Mouse (Mus musculus) embryonic facial prominence, embryonic 12.5 days (tissue): ENCODE results near the gene Nutf2. TPM values are rescaled to one million over a fixed set of nuclear protein-coding genes. Genes with fewer than 3 reads are reported as not detected.

Source experiments
- ATAC-seq: fragments of 200-750 bp; cut with Nextera tagmentation; 2 replicates; pipeline ENCODE4 v1.8.0; 2017; ENCODE audit not compliant: insufficient number of reproducible peaks, insufficient read depth, low FRiP score, low TSS enrichment
- H3K27ac ChIP-seq: fragments of 300-500 bp; sonication (generic); 2 replicates; pipeline ENCODE4 v1.5.1; 2016; ENCODE audit warnings: mild to moderate bottlenecking
- H3K27me3 ChIP-seq: fragments of 300-500 bp; sonication (generic); 2 replicates; pipeline ENCODE4 v1.6.1; 2016; ENCODE audit warnings: mild to moderate bottlenecking, moderate library complexity
- H3K36me3 ChIP-seq: fragments of 300-500 bp; sonication (generic); 2 replicates; pipeline ENCODE4 v1.6.1; 2016; ENCODE audit warnings: mild to moderate bottlenecking
- H3K4me1 ChIP-seq: fragments of 300-500 bp; sonication (generic); 2 replicates; pipeline ENCODE4 v1.6.1; 2016
- H3K4me2 ChIP-seq: fragments of 300-500 bp; sonication (generic); replicated peaks from 2 replicates; pipeline ENCODE4 v1.6.1; 2016; ENCODE audit warnings: mild to moderate bottlenecking, moderate library complexity
- H3K4me3 ChIP-seq: fragments of 300-500 bp; sonication (generic); 2 replicates; pipeline ENCODE4 v1.5.1; 2016; ENCODE audit warnings: mild to moderate bottlenecking
- H3K9ac ChIP-seq: fragments of 300-500 bp; sonication (generic); 2 replicates; pipeline ENCODE4 v1.6.1; 2016; ENCODE audit warnings: mild to moderate bottlenecking, moderate library complexity
- H3K9me3 ChIP-seq: fragments of 300-500 bp; sonication (generic); 2 replicates; pipeline ENCODE4 v1.6.1; 2016; ENCODE audit warnings: mild to moderate bottlenecking, moderate library complexity
- WGBS: fragments of 180-500 bp; shearing (Covaris S2); methylation state at CpG from one replicate; pipeline ENCODE4 v1.1.7; 2016; 5-methylcytosine and 5-hydroxymethylcytosine counted together
- polyA plus RNA-seq: library from polyadenylated mRNA; unstranded; fragments of >200 nt; fragmentation: Nextera tagmentation; extraction: Ambion mirVana; gene quantifications from 2 replicates; pipeline ENCODE4 v1.2.1, GENCODE M21; 2016

The Nutf2 gene
- polyA plus RNA-seq, 1 experiment from 2014 or later = 268 TPM

GRCm38 (mm10) chr8:105835318-105835717 is 25.1 kb upstream of the Nutf2 start:
- Histone ChIP-seq H3K36me3 (no peaks in the 10 kb centered on the region), H3K9ac (no peak overlapping the region), H3K4me2 (no peak overlapping the region), H3K4me3 (no peak overlapping the region), H3K9me3 (no peaks in the 10 kb centered on the region), H3K27me3 (no peaks in the 10 kb centered on the region), H3K27ac (no peak overlapping the region), H3K4me1 (no peaks in the 10 kb centered on the region)
- 28% methylated on average over 11 of the region's 11 CpGs for WGBS
- no peak for ATAC-seq

GRCm38 (mm10) chr8:105836991-105837390 is 23.4 kb upstream of the Nutf2 start:
- Histone ChIP-seq H3K27ac (no peak overlapping the region), H3K4me3 (no peak overlapping the region), H3K9me3 (no peaks in the 10 kb centered on the region), H3K9ac (no peak overlapping the region), H3K36me3 (peaks cover 9% of the 10 kb centered on the region; the same call in 1 of the 2 replicates), H3K27me3 (no peaks in the 10 kb centered on the region), H3K4me1 (no peaks in the 10 kb centered on the region), H3K4me2 (no peak overlapping the region)
- ATAC-seq = no peak
- 80% methylated on average over 6 of the region's 6 CpGs for WGBS

- Histone ChIP-seq H3K27ac (no peak overlapping the region), H3K9me3 (no peaks in the 10 kb centered on the region), H3K27me3 (no peaks in the 10 kb centered on the region), H3K9ac (no peak overlapping the region), H3K4me2 (no peak overlapping the region), H3K36me3 (peaks cover 17% of the 10 kb centered on the region), H3K4me1 (no peaks in the 10 kb centered on the region), H3K4me3 (no peak overlapping the region)
- 84% methylated on average over 5 of the region's 5 CpGs for WGBS
- ATAC-seq = no peak
These were observed 21.2 kb upstream of the Nutf2 start for GRCm38 (mm10) chr8:105839209-105839608.

GRCm38 (mm10) chr8:105846678-105847077 is 13.7 kb upstream of the Nutf2 start:
- Histone ChIP-seq H3K36me3 (peaks cover 60% of the 10 kb centered on the region), H3K27me3 (no peaks in the 10 kb centered on the region), H3K9ac (no peak overlapping the region), H3K4me1 (peaks cover 7% of the 10 kb centered on the region), H3K4me3 (no peak overlapping the region), H3K27ac (no peak overlapping the region), H3K4me2 (no peak overlapping the region), H3K9me3 (no peaks in the 10 kb centered on the region)
- ATAC-seq = no peak
- 88% methylated on average over 11 of the region's 11 CpGs for WGBS

DNA sequence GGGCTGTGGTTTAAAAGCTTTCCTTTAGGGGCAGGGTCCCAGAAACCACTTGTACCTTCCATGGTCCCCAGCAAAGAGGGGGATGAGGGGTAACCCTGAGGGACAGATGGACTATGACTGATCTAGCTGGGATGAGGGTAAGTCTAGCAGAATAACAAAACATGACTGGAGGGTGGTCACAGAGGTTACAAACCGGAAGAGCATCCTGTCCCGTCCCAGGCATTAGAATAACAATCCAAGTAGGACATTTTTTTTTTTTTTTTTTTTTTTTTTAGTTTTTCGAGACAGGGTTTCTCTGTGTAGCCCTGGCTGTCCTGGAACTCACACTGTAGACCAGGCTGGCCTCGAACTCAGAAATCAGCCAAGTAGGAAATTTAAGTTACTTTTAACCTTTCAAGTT is 10.4 kb upstream of the Nutf2 start:
- peak overlapping the region; percentile 42; the same call in 1 of the 2 replicates for H3K4me2 ChIP-seq
- H3K9ac ChIP-seq = no peak overlapping the region
- H3K27ac ChIP-seq = no peak overlapping the region
- no peaks in the 10 kb centered on the region for H3K9me3 ChIP-seq
- 80% methylated on average over 4 of the region's 4 CpGs for WGBS
- ATAC-seq = no peak
- no peak overlapping the region for H3K4me3 ChIP-seq
- H3K36me3 ChIP-seq = peaks cover 42% of the 10 kb centered on the region
- H3K27me3 ChIP-seq = no peaks in the 10 kb centered on the region
- peaks cover 7% of the 10 kb centered on the region for H3K4me1 ChIP-seq

DNA sequence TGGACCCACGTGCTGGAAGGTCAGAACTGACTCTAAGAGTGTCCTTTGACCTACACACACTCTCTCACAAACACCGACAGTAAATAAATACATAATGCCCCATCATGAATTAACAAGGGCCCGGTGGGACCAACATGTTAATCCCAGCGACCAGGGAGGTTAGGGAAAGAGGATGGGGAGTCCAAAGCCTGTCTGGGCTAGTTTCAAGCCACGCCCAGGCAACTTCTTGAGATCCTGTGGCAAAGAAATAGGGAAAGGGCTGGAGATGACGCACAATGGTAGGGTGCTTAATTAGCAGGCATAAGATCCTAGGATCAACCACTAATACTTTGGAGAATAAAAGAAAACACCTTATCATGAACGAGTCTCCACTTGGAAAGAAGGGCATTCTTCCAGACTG is 9.8 kb upstream of the Nutf2 start:
- ATAC-seq = no peak
- no peaks in the 10 kb centered on the region for H3K9me3 ChIP-seq
- H3K4me2 ChIP-seq = peak overlapping the region; percentile 42
- 75% methylated on average over 7 of the region's 7 CpGs for whole genome bisulfite sequencing
- H3K27ac ChIP-seq = no peak overlapping the region
- 0 out of 2 replicates have a peak overlapping the region, but pooled peaks have one; percentile 9 for H3K4me3 ChIP-seq
- peaks cover 36% of the 10 kb centered on the region for H3K36me3 ChIP-seq
- H3K27me3 ChIP-seq = no peaks in the 10 kb centered on the region
- peaks cover 7% of the 10 kb centered on the region for H3K4me1 ChIP-seq
- no peak overlapping the region for H3K9ac ChIP-seq

- Histone ChIP-seq H3K27me3 (no peaks in the 10 kb centered on the region), H3K36me3 (peaks cover 26% of the 10 kb centered on the region), H3K9ac (peak overlapping the region; percentile 80), H3K27ac (peak overlapping the region; percentile 78), H3K4me2 (peak overlapping the region; percentile 68), H3K4me1 (peaks cover 17% of the 10 kb centered on the region), H3K9me3 (no peaks in the 10 kb centered on the region), H3K4me3 (peak overlapping the region; percentile 79)
- under 1% methylated on average over 34 of the region's 34 CpGs for WGBS
- peak; percentile 83 for ATAC-seq
These were observed 8.7 kb upstream of the Nutf2 start for GRCm38 (mm10) chr8:105851651-105852143.

- peaks cover 22% of the 10 kb centered on the region for H3K4me1 ChIP-seq
- ATAC-seq = no peak
- 0 out of 2 replicates have a peak overlapping the region, but pooled peaks have one; percentile 1 for H3K4me2 ChIP-seq
- H3K27me3 ChIP-seq = no peaks in the 10 kb centered on the region
- H3K9ac ChIP-seq = no peak overlapping the region
- no peaks in the 10 kb centered on the region for H3K9me3 ChIP-seq
- WGBS = 81% methylated on average over 12 of the region's 12 CpGs
- peak overlapping the region; percentile 79; the same call in 1 of the 2 replicates for H3K4me3 ChIP-seq
- H3K27ac ChIP-seq = no peak overlapping the region
- H3K36me3 ChIP-seq = peaks cover 20% of the 10 kb centered on the region
These were observed 8.1 kb upstream of the Nutf2 start for GRCm38 (mm10) chr8:105852146-105852729.

- H3K27ac ChIP-seq = no peak within 1 kb of the TSS
- peaks cover 14% of the 10 kb centered on the region for H3K36me3 ChIP-seq
- H3K4me2 ChIP-seq = 0 out of 2 replicates have a peak within 1 kb of the TSS, but pooled peaks have one; percentile 1
- no peaks in the 10 kb centered on the region for H3K27me3 ChIP-seq
- 87% methylated on average over 3 of the region's 3 CpGs for WGBS
- H3K9me3 ChIP-seq = no peaks in the 10 kb centered on the region
- no peak within 1 kb of the TSS for H3K4me3 ChIP-seq
- no peak for ATAC-seq
- peaks cover 29% of the 10 kb centered on the region for H3K4me1 ChIP-seq
- no peak within 1 kb of the TSS for H3K9ac ChIP-seq
These were observed 7.2 kb upstream of the Nutf2 start, which contains the start of gene Cenpt for GRCm38 (mm10) chr8:105853178-105853577. Gene Cenpt (minus strand): TSS chr8:105853278.

GRCm38 (mm10) chr8:105854303-105854702 is 6.1 kb upstream of the Nutf2 start:
- ATAC-seq = no peak
- 27% methylated on average over 8 of the region's 8 CpGs for WGBS
- Histone ChIP-seq H3K4me3 (peak overlapping the region; percentile 80; the same call in 1 of the 2 replicates), H3K4me1 (peaks cover 37% of the 10 kb centered on the region), H3K36me3 (peaks cover 11% of the 10 kb centered on the region), H3K27ac (peak overlapping the region; percentile 89; the same call in 1 of the 2 replicates), H3K4me2 (peak overlapping the region; percentile 96), H3K9me3 (no peaks in the 10 kb centered on the region), H3K9ac (0 out of 2 replicates have a peak overlapping the region, but pooled peaks have one; percentile 76), H3K27me3 (no peaks in the 10 kb centered on the region)

GRCm38 (mm10) chr8:105854715-105855216 is 5.6 kb upstream of the Nutf2 start, which contains the start of gene Thap11:
Gene Thap11 (plus strand): TSS chr8:105855132.
- Histone ChIP-seq H3K4me2 (peak within 1 kb of the TSS; percentile 96), H3K4me1 (peaks cover 42% of the 10 kb centered on the region), H3K9ac (peak within 1 kb of the TSS; percentile 76), H3K27ac (peak within 1 kb of the TSS; percentile 89), H3K36me3 (peaks cover 9% of the 10 kb centered on the region; the same call in 1 of the 2 replicates), H3K27me3 (no peaks in the 10 kb centered on the region), H3K4me3 (peak within 1 kb of the TSS; percentile 80), H3K9me3 (no peaks in the 10 kb centered on the region)
- ATAC-seq = peak; percentile 81
- under 1% methylated on average over 43 of the region's 43 CpGs for WGBS
